Mouse (Mus musculus) right cerebral cortex, postnatal 4 days (tissue): ENCODE measurements at regions not wholly inside any gene's neighbourhood (a gene's known extent, or its start where the extent isn't known, plus 50 kb on each side); places are given as distances from the start of the nearest gene placed in this dataset.

Experiments used
- DNase-seq: peaks from one replicate; pipeline ENCODE4 v3.0.0-alpha.2; 2022

DNA sequence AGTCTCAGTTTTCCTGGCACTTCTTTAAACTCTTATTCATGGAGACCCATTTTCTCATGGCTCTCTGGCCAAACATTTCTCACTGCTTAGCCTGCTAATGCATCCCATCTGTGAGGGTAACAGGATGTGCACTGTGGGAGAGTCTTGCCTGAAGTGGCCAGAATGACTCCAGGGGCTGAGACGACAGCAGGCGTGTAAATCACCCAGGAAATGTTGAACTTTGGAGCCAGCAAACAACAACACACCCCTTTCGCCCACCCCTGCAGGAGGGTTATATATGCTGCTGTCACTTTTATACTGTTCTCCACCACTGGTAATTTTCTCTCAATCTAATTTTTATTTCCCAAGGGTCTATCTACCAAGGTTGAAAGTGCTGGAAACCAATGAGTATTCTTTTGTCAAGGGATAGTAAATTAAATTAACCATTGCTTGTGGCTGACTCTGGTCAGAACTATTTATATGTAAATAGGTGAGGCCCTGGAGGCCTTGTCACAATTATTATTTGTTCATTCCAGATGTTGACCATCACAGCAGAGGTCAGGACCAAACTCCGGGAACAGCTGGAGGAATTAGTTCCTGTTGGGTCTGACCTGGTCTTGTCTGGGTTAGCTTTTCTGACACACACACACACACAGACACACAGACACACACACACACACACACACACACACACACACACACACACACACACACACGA lies 378.2 kb downstream of the Nucb2 start:
- no peak for DNase-seq

DNA sequence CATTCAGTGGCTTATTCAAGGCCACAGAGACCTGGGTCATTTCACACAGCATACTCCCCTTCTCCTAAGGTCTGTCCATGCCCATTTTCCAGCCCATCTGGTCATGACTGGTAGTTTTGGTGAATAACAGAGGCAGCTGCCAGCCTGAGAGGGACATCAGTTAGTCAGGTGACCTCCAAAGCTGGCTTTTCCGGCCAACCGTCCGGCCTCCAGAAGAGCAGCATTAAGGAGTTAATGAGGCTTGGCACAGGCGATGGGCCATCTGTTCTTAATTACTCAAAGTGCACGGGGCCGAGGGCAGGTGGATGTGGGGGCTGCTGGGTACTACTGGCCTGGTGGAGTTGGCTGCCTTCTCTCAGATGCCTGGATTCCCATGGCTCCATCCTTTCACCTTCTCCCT lies 389.7 kb downstream of the Nucb2 start:
- DNase-seq = no peak

DNA sequence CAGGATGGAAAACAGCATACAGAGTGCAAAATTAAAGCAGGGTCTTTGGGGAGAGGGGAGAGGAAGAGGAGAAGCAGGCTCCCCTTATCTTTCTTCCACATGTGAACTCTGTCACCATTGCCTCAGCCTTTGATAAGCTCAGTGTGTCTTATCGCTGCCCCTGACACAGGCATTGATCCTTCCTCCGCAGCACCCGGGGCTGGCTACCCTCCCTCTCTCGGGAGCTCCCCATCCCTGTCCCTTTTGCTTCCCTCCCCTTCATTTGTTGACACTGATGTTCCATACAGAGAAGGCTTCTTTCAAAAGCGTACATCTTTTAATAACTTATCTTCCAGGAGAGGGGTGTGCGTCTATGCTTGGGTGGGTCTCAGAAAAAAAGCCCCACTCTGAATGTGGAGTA lies 411.6 kb downstream of the Nucb2 start:
- DNase-seq = no peak

DNA sequence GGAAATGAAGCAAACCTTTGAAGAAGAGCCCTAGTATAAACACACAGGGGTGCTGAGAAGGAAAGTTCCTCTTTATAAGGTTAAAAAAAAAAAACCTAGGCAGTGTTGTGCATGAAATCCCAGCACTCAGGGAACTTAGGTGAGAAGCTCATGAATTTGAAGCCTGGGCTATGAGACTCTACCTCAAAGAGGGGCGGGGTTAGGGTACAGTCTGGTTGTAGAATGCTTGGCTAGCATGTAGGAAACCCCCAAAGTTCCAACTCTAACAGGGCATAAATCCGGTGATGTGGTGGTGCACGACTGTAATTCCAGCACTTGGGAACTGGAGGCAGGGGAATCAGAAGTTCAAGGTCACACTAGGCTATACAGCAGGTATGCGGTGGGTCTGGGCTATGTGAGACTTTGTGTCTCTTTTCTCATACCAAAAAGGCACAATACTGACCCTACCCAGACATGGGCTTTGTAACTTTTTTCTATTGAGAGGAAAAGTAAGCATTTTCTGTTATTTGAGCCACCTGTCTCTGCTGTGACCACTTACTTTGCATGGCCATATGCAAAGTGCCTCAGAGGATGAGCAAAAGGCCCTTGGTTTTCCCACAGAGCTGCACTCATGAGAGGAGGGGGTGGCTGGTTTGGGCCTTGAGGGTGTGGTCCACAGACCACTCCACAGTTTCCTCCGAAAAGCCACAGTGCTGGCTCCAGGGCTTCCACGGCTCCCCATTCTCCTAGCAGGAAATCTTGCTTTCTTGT lies 413.9 kb downstream of the Nucb2 start:
- no peak for DNase-seq

DNA sequence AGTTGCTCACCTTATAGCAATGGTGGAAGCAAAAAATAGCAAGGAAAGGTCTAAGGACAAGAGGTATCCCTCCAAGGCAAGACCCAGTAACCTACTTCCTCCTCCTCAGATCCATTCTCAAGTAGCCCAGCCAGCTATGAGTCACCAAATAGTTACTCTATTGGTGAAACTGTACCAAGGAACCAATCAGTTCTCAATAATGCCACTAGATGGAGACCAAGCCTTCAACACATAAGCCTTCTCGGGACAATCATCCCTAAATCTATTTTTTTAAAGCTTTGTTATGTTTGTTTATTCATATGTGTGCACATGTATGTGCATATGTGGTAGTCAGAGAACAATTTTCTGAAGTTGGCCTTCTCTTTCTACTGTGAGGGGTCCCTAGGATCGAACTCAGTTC lies 434.3 kb upstream of the Xylt1 start:
- no peak for DNase-seq

DNA sequence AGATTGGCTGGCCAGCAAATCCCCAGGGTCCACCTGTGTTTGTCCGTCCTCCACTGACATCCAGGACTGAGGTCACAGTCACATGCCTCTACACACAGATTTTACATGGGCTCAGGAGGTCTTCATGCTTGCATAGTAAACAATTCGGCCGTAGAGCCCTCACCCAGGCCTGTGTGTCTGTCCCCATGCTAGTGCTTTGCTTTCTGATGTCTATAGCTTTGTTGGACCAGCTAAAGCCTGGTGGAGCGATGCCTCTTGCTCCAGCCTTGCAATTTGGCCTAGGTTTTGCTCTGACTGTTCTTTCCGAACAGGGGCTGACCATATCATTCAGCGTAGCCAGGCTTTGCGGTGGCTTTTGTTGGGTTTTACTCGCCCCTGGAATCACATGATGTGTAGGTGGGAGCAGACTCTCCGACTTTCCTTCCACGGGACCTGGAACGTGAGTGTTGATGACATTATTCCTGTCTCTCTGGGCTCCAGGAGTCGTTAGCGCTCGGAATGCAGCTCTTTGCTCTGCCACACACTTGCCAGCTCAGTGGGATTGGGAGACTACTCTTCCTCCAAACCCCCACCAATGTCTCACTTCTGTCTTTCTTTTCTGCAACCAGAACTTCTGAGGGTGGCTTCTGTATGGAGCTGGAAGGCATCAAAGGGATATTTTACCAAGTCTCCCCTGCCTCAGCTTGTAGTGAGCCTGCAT lies 421.4 kb upstream of the Xylt1 start:
- DNase-seq = no peak

DNA sequence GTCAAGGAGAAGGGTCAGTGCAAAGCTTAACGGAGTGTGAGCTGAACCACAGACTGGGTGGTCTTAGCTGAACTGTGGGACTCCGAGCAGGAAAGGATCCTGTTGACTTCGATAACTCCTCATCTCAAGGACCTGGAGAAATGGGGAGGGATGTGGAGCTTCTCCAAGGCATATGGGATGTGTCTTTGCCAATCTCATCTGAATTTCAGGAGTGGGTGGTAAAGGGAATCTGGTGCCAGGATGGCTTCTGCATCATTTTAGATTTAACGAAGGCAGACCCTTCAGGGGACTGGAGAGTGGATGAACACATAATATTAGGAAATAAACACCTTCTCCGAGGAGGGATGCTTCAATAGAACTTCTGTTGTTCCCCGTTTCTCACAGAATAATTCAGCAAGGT lies 416.9 kb upstream of the Xylt1 start:
- no peak for DNase-seq

DNA sequence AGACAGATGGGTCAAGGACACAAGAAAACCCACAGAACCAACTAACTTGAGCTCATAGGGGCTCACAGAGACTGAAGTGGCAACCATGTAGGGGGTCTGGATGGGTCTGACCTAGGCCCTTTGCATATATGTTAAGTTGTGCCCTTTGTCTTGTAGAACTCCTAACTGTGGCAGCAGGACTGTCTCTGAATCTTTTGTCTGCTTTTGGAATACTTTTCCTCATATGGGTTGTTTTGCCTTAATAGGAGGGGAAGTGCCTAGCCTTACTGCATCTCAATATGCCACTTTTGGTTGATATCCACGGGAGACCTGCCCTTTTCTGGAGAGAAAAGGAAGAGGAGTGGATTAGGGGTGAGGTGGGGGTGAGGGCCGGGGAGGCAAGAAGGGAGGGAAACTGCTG lies 389.4 kb upstream of the Xylt1 start:
- no peak for DNase-seq

DNA sequence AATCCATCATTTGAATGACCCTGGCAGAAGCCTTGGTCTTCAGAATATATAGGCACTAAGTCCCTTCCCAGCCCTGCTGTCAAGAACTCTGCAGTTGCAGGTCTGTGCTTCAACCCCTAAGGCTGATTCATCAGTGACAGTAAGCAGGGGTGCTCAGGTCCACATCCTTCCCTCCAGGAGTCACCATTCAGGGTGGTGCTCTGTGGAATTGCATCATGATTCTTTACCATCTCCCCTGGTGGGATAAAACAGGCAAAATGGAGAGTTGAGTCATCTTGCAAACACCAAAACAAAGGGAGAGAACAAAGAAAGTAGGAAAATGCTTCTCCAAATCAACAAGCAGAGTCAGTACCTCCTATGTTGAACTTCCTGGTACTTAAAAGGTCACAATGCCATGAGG lies 388.6 kb upstream of the Xylt1 start:
- DNase-seq = no peak

DNA sequence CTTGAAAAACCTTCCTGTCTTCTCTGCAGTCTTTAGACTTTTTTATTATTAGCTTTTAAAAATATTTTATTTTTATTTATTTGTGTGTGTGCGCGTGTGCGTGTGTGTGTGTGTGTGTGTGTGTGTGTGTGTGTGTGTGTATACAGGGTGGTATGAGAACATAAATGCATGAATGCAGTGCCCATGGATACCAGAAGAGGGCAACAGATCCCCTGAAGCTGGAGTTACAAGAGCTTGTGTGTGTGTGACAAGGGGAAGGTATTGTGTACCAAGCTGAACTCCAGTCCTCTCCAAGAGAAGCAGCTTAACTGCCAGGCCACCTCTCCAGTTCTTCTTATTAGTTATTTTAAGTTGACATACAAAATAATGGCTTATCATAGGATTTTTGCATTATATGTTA lies 385.0 kb upstream of the Xylt1 start:
- no peak for DNase-seq

DNA sequence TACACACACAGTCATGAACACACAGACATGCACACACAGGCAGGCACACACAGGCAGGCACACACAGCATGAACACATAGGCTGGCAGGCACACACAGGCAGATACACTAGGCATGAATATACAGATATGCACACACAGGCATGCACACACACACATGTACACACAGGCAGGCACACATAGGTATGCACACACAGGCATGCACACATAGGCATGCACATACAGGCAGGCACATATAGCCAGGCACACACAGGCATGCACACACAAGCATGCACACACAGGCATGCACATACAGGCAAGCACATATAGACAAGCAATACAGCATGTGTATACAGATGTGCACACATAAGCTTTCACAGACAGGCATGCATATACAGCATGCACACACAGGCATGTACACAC lies 377.6 kb upstream of the Xylt1 start:
- no peak for DNase-seq

DNA sequence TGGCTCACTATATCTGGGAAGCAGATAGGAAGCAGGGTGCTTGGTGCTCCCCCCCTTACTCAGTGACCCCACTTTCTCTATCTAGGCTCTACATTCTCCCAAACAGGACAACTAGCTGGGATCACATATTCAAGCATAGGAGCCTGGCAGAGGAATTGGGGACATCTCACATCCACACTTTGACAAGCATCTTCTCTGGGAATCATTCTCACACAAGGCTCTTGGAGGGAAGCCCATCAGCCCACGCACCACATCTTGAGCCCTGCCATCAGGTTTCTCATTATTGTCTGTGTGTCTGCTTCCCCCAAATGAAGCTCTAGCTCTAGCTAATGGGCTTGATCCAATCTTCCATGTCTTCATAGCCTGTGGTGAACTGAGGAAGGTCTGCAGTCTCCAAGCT lies 362.4 kb upstream of the Xylt1 start:
- no peak for DNase-seq

DNA sequence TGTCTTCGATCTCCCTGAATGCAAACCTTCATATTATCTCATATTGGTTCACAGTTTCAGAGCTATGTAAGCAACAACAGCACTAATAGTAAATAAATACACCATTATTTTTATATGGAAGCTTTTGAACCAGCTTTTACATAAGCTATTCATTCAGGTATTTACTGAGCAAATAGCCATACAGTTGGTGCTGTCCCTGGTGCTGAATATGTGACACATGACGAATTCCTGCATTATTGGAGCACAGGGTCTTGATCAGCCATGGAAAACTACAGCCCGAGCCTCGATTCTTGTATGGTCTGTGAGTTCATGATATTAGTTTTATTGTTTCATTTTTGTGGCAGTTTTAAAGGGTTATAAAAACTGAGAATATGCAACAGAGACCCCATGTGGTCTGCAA lies 359.1 kb upstream of the Xylt1 start:
- no peak for DNase-seq

DNA sequence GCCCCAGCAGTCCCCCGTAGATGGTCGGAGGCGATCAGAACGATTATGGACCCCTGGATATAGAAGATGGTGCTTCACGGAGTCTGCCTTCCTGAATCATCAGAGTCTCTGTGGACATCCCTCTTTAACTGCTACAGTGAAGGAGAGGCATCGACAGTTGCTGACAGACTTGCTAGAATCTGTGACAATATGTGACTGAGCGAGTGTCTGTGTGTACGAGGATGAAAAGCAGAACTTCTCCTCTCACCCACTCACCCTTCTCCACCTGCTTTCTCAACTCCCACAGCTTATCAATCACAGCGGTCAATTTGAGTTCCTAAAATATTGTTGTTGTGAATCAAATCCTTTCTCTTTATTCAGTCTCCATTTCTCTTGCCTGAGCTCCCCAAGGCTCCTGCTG lies 335.9 kb upstream of the Xylt1 start:
- no peak for DNase-seq

DNA sequence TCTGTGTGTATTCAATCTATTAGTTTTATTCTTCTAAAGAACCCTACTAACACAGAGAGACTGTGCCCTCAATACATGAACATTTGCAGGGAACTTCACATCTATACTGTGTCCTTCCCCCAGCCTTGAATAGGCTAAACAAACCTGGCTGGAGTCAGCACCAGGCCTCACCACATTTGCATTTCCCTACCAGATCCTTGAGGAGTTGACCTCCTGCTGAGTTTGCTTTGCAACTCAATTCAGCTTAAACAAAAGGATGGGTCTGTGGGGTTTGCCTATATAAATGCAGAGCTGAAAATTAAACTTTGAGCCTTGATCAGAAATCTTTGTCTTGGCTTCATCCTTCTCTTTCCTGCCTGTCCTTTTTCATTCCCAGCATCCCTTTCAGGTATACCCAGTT lies 331.5 kb upstream of the Xylt1 start:
- no peak for DNase-seq

DNA sequence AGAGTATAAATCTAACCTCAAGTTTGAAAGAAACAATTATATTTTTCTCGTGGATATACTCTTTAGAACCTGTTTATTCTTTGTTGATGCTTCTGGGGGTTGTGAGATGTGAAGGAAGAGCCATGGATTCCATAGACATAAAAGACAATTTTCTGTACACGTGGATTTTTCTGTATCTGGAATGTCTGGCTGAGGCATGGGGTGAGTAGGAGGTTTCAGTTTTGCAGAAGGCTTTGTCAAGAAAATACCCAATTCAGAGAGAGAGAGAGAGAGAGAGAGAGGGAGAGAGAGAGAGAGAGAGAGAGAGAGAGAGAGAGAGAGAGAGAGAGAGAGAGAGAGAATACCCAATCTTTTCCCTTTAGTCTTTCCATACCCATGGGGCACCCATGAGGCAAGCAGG lies 315.0 kb upstream of the Xylt1 start:
- no peak for DNase-seq

DNA sequence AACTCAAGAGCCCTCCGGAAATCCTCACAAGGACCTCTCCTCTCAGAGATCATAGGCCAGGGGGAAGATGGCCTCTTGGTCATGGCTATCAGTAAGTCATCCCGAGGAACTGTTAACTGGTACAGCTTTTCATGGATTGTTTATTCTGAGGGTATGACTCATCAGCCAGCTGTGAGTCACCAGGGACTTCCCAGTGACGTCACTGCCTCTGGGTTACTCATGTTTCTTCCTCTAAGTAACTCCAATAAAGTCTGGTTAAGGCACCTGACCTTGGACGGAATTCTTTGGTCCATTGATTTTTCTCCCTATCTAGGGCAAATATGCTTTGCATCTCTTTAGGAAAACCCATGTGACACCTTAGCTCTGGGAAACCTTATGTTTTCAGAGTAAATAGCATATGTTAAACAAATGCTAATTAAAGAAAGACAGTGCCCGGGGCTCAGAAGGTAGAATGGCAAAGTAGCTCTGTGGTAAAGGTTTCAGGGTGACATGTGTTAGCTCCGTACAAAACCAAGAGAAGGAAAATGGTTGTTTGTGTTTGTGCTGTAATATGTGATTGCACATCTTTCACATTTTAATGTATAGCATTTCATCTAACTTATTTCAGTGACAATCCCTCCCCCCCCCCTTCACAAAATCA lies 289.7 kb upstream of the Xylt1 start:
- no peak for DNase-seq

DNA sequence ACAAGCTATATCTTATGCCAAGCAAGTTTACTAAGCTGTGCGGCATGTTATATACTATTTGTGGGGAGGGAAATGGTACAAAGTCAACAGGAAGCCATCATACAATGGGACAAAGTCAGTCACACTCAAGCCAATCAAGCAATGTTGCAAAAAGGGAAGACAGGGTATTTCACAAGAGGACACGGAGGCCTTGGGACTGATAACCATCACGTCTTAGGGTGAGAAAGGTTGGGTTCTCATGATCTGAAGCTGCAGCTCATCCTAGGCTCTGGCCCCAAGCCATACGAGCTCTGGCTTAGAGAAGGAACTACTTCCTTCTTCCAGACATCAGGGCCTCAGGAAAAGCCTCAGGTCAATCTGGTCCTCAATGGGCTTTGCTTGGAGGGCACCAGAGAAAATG lies 287.9 kb upstream of the Xylt1 start:
- DNase-seq = no peak

DNA sequence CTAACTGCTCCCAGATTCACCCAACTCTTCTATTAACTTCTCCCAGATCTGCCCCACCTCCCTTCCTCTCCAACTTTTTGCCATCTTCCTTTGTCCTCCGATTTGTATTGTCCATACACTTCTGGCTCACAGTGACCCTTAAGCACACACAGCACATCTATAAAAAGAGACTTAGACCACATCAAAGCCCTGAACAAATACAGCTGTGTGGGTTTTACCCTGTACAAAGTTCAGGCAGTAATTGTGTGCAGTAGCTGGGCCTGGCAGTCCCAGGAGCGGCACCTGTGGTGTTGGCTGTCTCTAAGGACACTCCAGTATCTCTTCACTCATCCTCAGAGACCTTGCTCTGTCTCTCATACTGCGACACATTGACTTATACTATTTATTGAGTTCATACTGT lies 283.2 kb upstream of the Xylt1 start:
- no peak for DNase-seq

DNA sequence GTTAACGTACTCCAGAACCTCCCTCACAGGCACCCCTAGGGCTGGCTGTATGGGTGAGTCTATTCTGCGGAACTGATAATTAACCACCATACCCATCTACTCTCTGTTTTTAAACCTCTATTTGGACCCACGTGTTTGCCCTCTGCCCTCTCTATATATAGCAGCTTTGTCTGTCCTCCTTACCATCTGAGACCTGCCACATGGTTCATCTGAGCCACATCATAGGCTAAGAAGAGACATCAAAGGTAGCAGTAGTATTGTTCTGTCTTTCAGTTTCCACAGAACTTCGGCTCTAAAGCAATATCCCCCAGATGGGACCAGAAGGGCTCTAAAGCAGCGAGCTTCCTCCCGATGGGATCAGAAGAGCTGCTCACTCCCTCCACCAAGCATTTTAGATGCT lies 281.7 kb upstream of the Xylt1 start:
- DNase-seq = no peak

DNA sequence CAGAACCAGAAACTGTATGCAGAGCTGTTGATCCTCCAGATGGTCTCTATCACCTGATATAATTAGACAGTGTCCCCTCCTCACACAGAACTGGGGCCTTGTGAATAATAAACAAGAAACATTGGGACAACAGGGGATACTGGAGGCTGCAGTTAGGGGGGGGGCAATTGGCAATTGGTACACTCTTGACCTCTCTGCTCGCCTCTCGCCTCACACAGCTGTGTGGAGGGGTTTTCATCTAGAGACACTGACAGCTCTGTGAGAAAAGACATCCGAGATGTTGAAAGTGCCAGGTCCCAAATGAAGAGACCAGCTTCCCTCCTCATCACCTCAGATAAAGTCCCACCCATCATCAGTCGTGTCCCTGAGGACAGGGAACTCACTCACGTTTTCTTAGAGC lies 277.7 kb upstream of the Xylt1 start:
- no peak for DNase-seq

DNA sequence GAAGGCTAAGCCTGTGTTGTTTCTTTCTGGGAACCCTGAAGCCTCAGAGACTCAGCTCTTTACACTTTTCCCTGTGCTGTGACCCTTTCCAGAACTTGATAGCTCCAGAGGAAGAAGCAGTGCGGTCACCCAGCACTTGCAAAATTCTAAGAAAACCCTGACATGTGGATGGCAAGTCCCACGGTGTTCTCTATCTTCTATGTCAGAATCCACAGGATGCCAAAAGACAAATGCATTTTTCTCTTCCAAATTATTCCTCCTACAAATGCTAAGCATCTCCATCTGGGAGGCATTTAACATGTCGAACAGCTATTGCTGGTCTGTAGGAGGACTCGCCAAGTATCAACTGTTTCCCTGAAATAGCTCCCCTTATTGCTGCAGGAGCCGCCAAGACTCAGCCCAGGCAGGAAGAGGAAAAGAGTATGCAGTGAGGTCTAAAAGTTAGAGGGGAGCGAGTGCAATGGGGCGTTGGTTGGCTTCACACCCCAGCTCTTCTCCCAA lies 274.0 kb upstream of the Xylt1 start:
- peak; percentile 19 for DNase-seq

DNA sequence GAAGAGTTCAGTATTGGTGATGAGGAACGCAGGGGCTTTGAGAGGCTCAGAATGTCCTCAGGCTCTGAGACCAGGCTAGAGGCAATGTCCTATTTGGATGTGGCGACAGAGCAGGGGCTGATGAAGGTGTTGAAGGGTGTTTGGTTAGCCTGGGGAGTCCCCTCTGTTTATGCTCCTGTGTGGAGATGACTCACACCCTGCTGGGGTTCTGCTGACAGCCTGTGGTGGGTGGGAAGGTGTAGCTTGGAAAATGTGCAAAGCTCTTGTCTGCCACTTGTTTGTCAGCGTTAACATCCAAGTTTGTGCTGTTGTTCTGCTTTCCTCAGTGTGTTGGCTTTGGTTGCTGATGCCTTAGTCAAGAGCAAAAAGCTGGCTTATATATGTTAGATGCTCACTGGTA lies 272.4 kb upstream of the Xylt1 start:
- no peak for DNase-seq

DNA sequence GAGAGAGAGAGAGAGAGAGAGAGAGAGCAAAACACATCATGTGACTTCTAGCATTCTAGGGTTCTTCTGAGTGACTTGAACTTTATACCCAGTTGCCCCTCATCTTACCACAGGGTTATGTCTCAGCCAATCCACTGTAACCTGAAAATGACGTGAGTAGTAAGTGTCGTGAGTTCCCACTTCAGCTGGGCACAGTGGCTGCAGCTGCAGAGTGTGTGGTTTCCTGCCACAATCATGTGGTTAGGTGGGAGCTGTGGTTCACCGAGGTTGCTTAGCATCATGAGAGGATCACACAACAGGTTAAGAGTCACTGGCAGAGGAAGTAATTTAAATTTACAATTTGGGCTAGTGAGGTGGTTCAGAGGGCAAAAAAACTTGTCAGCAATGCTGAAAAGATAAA lies 253.1 kb upstream of the Xylt1 start:
- no peak for DNase-seq
